Mouse (Mus musculus) G1E (cell line): Measurements from ENCODE around the gene Zfp710.
"Not testable (repeated sequence)": the region's sequence is repeated elsewhere in the genome, so short reads cannot be mapped to it uniquely, and the experiment has no call there.

Source experiments
- CTCF ChIP-seq: IDR thresholded peaks from 2 replicates; pipeline ENCODE4 v1.5.1; 2012; ENCODE audit warnings: low read depth, low read length, inconsistent platforms, mixed read lengths
- GATA1 ChIP-seq: IDR thresholded peaks from 2 replicates; pipeline ENCODE4 v1.6.1; 2012; ENCODE audit warnings: borderline replicate concordance, low read length, inconsistent platforms, mixed read lengths
- GATA2 ChIP-seq: IDR thresholded peaks from 2 replicates; pipeline ENCODE4 v1.6.1; 2012; ENCODE audit warnings: low read depth, low read length, inconsistent platforms, borderline replicate concordance
- POLR2AphosphoS5 ChIP-seq: IDR thresholded peaks from 2 replicates; pipeline ENCODE4 v1.6.1; 2012; ENCODE audit warnings: low read depth, low read length, inconsistent platforms; ENCODE audit not compliant: insufficient replicate concordance
- TAL1 ChIP-seq: conservative IDR thresholded peaks from 2 replicates; pipeline ENCODE4 v1.6.1; 2012; ENCODE audit warnings: low read depth, low read length, inconsistent platforms, mixed read lengths

GRCm38 (mm10) chr7:80050382-80050781 lies 25.8 kb downstream of the Zfp710 start:
- not testable (repeated sequence) for TF ChIP-seq CTCF, GATA2, TAL1, GATA1, POLR2AphosphoS5
